Mouse (Mus musculus) B cell, adult (primary cell): ENCODE measurements around the gene Endog. TPM values are rescaled to one million over a fixed set of nuclear protein-coding genes. Genes with fewer than 3 reads are reported as not detected.

Experiments
- total RNA-seq: library from RNA; stranded (reverse); gene quantifications from 4 replicates; pipeline ENCODE4 v1.2.4, GENCODE M21; 2023; ENCODE audit not compliant: inconsistent age

Gene Endog
- total RNA-seq: 8.8 to 9.3 TPM (median 9.1 TPM) in 4 replicates

GRCm38 (mm10) chr2:30171371-30171996, at the start of gene Endog:
Gene Endog (plus strand): TSS chr2:30171493.

DNA sequence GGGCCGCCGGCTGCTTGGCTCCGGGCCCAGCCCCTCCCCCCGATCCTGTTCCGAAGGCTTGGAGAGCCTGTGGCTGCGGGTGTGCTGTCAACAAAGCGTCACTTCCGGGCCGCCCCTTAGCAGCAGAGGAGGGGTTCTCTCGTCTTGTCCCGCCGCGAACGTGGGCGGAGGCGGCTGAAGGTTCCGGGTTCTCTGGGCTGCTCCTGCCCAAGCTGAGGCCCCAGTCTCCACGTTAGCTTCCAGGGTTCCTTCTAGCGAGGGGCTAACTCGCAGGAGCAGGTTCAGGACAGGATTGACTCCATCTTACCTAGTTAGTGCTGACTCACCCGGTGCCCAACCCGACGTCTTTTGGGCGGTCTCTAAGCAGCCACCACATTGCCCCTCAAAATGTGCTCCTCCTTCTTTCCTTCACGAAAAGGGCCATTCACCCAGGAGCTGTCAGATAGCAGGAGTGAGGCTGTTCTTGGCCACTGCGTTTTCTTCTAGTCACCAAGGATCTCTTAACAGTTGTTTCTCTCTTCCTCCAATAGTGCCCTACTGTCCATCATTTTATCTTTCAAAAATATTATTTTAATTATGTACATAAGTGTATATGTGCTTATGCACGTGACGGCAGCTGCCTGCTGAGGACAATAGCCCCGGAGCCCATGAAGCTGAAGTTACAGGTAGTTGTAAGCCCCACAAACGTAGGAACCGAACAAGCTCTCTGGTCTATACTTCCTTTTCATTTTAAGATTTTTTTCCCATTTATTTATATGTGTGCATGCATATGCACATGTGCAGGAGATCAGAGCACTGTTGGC, 46.6 kb upstream of the Endog start, which contains the start of gene Zer1:
TSS of gene Zer1 (minus strand) at position 114 of the 803 bp plus-strand sequence.

DNA sequence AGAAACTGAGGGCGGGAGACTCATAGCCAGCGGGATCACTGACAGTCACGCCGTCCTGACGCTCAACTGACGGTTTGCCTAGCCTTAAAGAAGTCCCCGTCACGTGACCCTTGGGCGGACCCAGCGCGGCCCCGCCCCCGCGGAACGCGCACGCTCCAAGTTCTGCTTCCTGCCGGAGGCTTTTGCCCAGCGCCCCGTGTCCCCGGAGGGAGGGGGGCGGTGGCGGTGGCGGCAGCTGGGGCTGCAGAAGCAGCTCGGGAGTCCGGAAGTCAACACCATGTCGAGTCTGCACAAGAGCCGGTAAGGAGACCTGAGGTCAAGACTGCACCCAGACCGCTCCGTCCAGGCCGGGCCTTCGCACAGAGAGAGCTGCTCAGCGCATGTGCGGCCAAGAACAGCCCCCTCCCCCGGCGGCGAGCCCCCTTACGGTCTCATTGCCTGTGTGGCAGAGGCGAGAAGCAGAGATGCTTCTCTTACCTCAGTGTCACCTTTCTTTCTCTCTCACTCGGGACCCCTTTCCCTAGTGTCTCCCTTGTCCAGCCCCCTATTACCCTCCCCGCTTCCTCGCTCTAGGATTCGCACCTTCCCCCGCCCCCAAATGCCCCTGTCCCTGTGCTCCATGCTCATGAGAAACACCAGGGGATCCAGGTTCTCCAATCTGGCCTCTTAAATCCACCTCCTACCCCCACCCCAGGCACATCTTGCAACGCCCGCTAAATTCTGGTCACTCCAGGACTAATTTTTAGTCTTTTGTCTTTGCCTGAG, 37.5 kb upstream of the Endog start, which contains the start of gene Tbc1d13:
TSS of gene Tbc1d13 (plus strand) at position 134 of the 765 bp plus-strand sequence.

DNA sequence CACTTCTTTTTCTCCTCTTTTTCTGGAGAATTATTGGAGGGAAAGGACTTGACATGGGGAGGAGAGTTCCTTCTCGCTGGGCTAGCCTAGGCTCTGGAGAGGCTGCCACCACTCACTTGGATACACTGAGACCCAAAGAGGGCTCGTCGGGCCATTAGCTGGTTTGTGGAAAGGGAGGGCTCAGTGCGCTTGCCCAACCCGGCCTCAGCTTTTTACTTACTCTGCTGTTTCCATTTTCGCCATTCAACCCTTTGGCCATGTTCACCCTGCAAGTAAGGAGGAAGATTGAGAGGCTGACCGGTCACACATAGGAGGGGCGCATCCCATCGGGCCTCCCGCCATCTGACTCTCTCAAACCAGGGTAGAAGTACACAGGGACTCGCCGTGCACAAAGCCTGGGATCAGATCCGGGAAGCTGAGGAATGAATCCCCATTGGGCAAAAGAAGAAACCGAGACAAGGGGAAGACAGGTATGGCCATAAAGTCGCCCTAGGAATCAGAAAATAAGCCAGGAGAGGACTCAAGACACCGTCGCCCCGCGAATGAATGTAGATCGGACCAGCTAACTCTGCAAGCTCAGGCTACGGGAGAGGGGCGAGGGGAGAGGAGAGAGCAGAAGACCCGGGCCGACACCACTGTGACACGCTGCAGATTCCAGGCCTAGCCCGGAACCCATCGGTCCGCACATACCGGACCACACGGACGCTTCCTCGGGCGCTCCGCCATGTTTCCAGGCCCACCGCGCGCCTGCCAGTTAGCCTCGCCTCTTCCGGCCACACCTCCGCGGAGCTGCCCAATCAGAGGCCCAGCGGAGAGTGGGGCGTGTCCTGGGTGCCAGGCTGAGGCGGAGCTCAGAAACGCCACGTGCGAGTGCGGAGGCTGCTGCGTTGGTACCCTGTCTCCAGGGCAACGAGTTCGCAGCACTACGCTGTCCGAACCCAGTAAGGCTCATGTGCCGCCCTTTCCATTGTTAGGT, 6.7 kb downstream of the Endog start, which contains the start of gene Spout1:
TSS of gene Spout1 (minus strand) at position 760 of the 976 bp plus-strand sequence.

DNA sequence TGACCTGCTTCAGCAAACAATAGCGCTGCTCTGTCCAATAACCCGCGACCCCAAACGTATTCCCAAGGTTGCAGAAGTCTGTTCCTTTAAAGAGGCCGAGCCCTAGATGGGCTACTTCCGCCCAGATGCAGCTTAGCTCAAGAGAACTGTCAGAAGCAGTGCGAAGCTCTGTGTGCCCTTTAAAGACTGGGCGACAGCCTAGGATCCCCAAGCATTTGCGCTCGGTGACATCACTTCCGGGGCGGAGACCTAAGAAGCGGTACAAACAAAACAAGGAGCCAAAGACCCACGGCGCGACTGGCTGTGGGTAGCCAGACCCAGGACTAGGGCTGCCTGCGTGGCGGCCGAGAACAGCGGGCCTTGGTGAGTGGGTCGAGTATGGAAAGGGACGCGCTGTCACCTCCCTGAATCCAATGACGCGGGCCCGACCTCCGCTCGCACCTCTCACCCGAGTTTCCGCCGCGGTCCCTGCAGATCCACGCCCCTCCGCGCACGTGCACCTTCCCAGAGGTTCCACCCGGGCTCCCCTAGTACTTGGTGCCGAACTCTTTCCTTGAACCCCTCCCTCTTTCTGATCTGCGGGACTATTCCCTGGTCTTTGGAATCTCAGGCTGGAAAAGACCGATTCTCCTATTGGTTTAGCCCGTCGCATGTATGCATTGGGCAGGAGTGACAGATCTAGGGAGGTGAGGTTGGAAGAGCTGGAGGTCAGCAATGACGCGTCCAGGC, 34.5 kb downstream of the Endog start, which contains the start of gene Kyat1:
TSS of gene Kyat1 (minus strand) at position 219 of the 729 bp plus-strand sequence.

Other genes with a start within 250 kb of the Endog start
- 67.7 to 79.2 TPM (median 77.4 TPM) in 4 replicates for gene Gle1, start 236.1 kb upstream of the Endog start, total RNA-seq
- 255 to 325 TPM (median 308 TPM) in 4 replicates for gene Sptan1, start 205.9 kb upstream of the Endog start, total RNA-seq
- gene Wdr34, start 122.6 kb upstream of the Endog start, total RNA-seq: 2.5 to 4.4 TPM (median 2.8 TPM) in 4 replicates
- 251 to 275 TPM (median 261 TPM) in 4 replicates for gene Set, start 114.1 kb upstream of the Endog start, total RNA-seq
- gene Pkn3, start 93.8 kb upstream of the Endog start, total RNA-seq: 0.87 to 2.3 TPM (median 1.7 TPM) in 4 replicates
- gene Zdhhc12, start 77.8 kb upstream of the Endog start, total RNA-seq: 14.2 to 18.4 TPM (median 15.7 TPM) in 4 replicates
- 67.6 to 74.2 TPM (median 71.0 TPM) in 4 replicates for gene Zer1, start 46.9 kb upstream of the Endog start, total RNA-seq
- 39.1 to 46.0 TPM (median 41.8 TPM) in 4 replicates for gene Tbc1d13, start 37.7 kb upstream of the Endog start, total RNA-seq
- gene Spout1, start 7.0 kb downstream of the Endog start, total RNA-seq: 19.9 to 23.6 TPM (median 22.6 TPM) in 4 replicates
- 7.4 to 11.1 TPM (median 7.9 TPM) in 4 replicates for gene Kyat1, start 34.4 kb downstream of the Endog start, total RNA-seq
- 26.7 to 32.9 TPM (median 28.9 TPM) in 4 replicates for gene Lrrc8a, start 66.2 kb downstream of the Endog start, total RNA-seq
- gene Gm28035, start 69.1 kb downstream of the Endog start, total RNA-seq: 0.90 to 5.9 TPM (median 3.4 TPM) in 4 replicates
- 4.9 to 10.3 TPM (median 8.9 TPM) in 4 replicates for gene Phyhd1, start 94.7 kb downstream of the Endog start, total RNA-seq
- gene Gm28038, start 109.5 kb downstream of the Endog start, total RNA-seq: 3.3 TPM in 1 of 4 replicates, not detected in the others
- 8.1 to 11.2 TPM (median 9.9 TPM) in 4 replicates for gene Dolk, start 114.8 kb downstream of the Endog start, total RNA-seq
- gene Nup188, start 114.9 kb downstream of the Endog start, total RNA-seq: 50.2 to 59.9 TPM (median 55.0 TPM) in 4 replicates
- gene Sh3glb2, start 187.8 kb downstream of the Endog start, total RNA-seq: 56.1 to 83.8 TPM (median 71.9 TPM) in 4 replicates
- gene Miga2, start 192.7 kb downstream of the Endog start, total RNA-seq: 12.5 to 23.0 TPM (median 18.0 TPM) in 4 replicates
- 17.4 to 23.5 TPM (median 19.5 TPM) in 4 replicates for gene Dolpp1, start 220.8 kb downstream of the Endog start, total RNA-seq
- 20.2 to 34.2 TPM (median 25.9 TPM) in 4 replicates for gene Crat, start 244.3 kb downstream of the Endog start, total RNA-seq
- gene Ptpa, start 244.5 kb downstream of the Endog start, total RNA-seq: 140 to 153 TPM (median 144 TPM) in 4 replicates